Mouse (Mus musculus) stomach, embryonic 15.5 days (tissue): ENCODE measurements at regions not wholly inside any gene's neighbourhood (a gene's known extent, or its start where the extent isn't known, plus 50 kb on each side); places are given as distances from the start of the nearest gene placed in this dataset.
"Not testable (repeated sequence)": the region's sequence is repeated elsewhere in the genome, so short reads cannot be mapped to it uniquely, and the experiment has no call there.

Source experiments
- ATAC-seq: fragments of 200-750 bp; cut with Nextera tagmentation; 2 replicates; pipeline ENCODE4 v1.8.0; 2017; ENCODE audit warnings: low read depth, moderate number of reproducible peaks, moderate TSS enrichment; ENCODE audit not compliant: insufficient read depth, low FRiP score
- H3K27ac ChIP-seq: fragments of 300-500 bp; sonication (generic); 2 replicates; pipeline ENCODE4 v1.5.1; 2015; ENCODE audit warnings: mild to moderate bottlenecking, inconsistent platforms
- H3K27me3 ChIP-seq: fragments of 300-500 bp; sonication (generic); replicated peaks from 2 replicates; pipeline ENCODE4 v1.6.1; 2015; ENCODE audit warnings: inconsistent platforms
- H3K36me3 ChIP-seq: fragments of 300-500 bp; sonication (generic); 2 replicates; pipeline ENCODE4 v1.6.1; 2015; ENCODE audit warnings: inconsistent platforms
- H3K4me1 ChIP-seq: fragments of 300-500 bp; sonication (generic); 2 replicates; pipeline ENCODE4 v1.6.1; 2015; ENCODE audit warnings: inconsistent platforms
- H3K4me2 ChIP-seq: fragments of 300-500 bp; sonication (generic); 2 replicates; pipeline ENCODE4 v1.6.1; 2015; ENCODE audit warnings: mild to moderate bottlenecking, inconsistent platforms
- H3K4me3 ChIP-seq: fragments of 300-500 bp; sonication (generic); replicated peaks from 2 replicates; pipeline ENCODE4 v1.5.1; 2015; ENCODE audit warnings: inconsistent platforms
- H3K9ac ChIP-seq: fragments of 300-500 bp; sonication (generic); 2 replicates; pipeline ENCODE4 v1.6.1; 2015; ENCODE audit warnings: inconsistent platforms
- H3K9me3 ChIP-seq: fragments of 300-500 bp; sonication (generic); 2 replicates; pipeline ENCODE4 v1.6.1; 2016; ENCODE audit warnings: inconsistent platforms
- WGBS: fragments of 180-500 bp; shearing (Covaris S2); methylation state at CpG from one replicate; pipeline ENCODE4 v1.1.7; 2015; 5-methylcytosine and 5-hydroxymethylcytosine counted together

DNA sequence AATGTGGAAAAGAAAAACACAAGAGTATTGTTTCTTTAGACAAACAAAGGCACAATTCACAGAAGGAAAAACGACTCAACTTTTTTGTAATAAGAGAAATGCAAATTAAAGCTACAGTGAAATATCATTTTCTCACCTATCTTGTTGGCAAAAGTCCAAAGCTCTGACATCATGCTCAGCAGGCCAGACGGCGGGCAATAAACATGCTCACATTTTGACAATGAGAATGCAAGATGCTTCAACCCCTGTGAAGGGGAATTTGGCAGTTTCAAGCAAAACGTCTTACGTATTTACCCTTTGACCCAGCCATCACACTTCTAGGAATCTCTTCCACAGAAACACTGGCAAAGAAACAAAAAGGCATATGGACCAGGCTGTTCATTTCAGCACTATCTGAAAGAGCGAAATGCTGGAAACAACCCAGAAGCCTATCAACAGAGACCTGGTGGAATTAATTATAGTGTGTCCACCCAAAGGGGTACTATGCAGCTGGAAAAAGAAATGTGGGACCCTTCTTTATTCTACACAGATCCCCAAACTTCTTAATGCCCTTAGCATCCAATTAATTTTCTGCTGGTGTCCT is 203.4 kb upstream of the 2610301B20Rik start:
- Histone ChIP-seq H3K4me1 (no peaks in the 10 kb centered on the region), H3K36me3 (no peaks in the 10 kb centered on the region), H3K4me3 (no peak overlapping the region), H3K9ac (no peak overlapping the region), H3K4me2 (no peak overlapping the region), H3K27ac (no peak overlapping the region), H3K27me3 (no peaks in the 10 kb centered on the region), H3K9me3 (no peaks in the 10 kb centered on the region)
- ATAC-seq, result no peak
- 62% methylated on average over 6 of the region's 6 CpGs for WGBS

DNA sequence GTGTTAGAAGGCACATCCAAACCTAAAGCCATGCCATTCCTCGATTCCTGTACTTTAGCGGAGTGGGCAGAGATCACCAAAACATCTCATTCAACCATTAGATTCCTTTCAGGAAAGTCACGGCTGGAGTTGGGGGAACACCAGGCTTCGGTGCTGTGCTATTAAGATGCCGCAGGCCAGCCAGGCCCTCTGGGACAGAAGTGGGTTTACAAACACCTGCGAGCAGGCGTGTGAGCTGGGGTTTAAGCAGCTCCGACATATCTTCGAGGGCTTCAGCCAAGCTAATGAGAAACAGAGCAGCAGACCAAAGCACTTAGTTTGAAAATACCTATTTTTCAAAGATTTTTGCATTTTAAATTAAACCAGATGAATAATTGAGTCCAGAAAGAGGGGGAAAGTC is 183.2 kb upstream of the 2610301B20Rik start:
- H3K27me3 ChIP-seq, result no peaks in the 10 kb centered on the region
- H3K36me3 ChIP-seq, result no peaks in the 10 kb centered on the region
- no peak overlapping the region for H3K4me3 ChIP-seq
- H3K4me2 ChIP-seq, result no peak overlapping the region
- no peaks in the 10 kb centered on the region for H3K9me3 ChIP-seq
- H3K27ac ChIP-seq, result no peak overlapping the region
- no peak overlapping the region for H3K9ac ChIP-seq
- 74% methylated on average over 9 of the region's 9 CpGs for WGBS
- ATAC-seq, result no peak
- H3K4me1 ChIP-seq, result no peaks in the 10 kb centered on the region

DNA sequence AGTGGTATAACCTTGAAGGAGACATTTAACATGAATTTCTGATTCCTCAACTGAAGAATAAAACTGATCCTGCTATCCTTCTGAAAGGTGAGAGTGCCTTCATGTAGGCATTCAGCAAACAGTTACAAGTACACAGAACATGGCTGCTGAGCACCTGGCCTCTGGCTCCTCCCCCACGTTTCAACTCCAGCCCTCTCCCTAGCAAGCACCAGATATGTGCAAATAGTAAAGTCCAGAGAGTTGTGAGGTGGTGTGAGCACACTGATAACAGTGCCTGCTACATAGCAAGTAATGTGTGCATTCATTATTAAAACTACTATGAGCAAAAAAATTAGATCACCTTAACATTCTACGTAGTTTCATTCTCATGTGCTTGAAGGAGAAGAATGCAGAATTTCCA is 181.4 kb upstream of the 2610301B20Rik start:
- Histone ChIP-seq H3K9me3 (no peaks in the 10 kb centered on the region), H3K4me1 (no peaks in the 10 kb centered on the region), H3K4me3 (no peak overlapping the region), H3K4me2 (no peak overlapping the region), H3K9ac (no peak overlapping the region), H3K27ac (no peak overlapping the region), H3K36me3 (no peaks in the 10 kb centered on the region), H3K27me3 (no peaks in the 10 kb centered on the region)
- WGBS, result 61% methylated on average over 2 of the region's 2 CpGs
- peak; percentile 63; the same call in 1 of the 2 replicates for ATAC-seq

DNA sequence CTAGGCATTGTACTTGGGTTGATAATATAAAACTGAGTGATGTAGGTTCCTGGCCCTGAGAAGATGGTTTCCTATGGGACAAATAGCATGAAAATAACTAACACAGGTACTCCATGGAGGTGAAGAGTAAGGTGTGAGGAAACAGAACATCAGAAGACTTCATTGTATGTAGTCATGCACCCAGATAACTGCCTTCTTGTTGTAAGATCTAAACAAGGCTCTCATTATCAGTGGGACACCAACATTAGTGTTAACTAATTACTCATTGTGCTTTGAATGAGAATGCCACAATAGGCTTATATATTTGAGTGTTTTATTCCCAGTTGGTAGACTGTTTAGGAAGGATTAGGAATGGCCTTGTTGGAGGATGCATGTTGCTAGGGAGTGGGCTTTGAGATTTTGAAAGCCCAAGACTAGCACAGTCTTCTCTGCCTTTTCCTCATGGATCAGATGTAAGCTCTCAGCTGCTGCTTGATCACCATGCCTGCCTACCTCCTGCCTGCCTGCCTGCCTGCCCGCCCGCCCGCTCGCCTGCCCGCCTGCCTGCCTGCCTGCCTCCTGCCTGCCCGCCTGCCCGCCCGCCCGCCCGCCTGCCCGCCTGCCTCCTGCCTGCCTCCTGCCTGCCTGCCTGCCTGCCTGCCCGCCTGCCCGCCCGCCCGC is 180.7 kb upstream of the 2610301B20Rik start:
- H3K27ac ChIP-seq, result no peak overlapping the region
- 18% methylated on average over 14 of the region's 15 CpGs for WGBS
- no peak overlapping the region for H3K4me2 ChIP-seq
- H3K27me3 ChIP-seq, result no peaks in the 10 kb centered on the region
- no peaks in the 10 kb centered on the region for H3K36me3 ChIP-seq
- no peak for ATAC-seq
- no peak overlapping the region for H3K9ac ChIP-seq
- H3K4me3 ChIP-seq, result no peak overlapping the region
- H3K9me3 ChIP-seq, result no peaks in the 10 kb centered on the region
- no peaks in the 10 kb centered on the region for H3K4me1 ChIP-seq

DNA sequence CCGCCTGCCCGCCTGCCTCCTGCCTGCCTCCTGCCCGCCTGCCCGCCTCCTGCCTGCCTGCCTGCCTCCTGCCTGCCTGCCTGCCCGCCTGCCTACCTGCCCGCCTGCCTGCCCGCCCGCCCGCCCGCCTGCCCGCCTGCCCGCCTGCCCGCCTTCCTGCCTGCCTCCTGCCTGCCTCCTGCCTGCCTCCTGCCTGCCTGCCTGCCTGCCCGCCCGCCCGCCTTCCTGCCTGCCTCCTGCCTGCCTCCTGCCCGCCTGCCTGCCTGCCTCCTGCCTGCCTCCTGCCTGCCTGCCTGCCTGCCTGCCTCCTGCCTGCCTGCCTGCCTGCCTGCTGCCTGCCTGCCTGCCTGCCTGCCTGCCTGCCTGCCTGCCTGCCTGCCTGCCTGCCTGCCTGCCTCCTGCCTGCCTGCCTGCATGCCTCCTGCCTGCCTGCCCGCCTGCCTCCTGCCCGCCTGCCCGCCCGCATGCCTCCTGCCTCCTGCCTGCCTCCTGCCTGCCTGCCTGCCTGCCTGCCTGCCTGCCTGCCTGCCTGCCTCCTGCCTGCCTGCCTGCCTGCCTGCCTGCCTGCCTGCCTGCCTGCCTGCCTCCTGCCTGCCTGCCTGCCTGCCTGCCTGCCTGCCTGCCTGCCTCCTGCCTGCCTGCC is 180.1 kb upstream of the 2610301B20Rik start:
- not testable (repeated sequence) for H3K4me2 ChIP-seq, H3K27me3 ChIP-seq, H3K36me3 ChIP-seq, H3K4me1 ChIP-seq, H3K27ac ChIP-seq, ATAC-seq, H3K9me3 ChIP-seq, H3K9ac ChIP-seq, H3K4me3 ChIP-seq
- 38% methylated on average over 14 of the region's 21 CpGs for WGBS

DNA sequence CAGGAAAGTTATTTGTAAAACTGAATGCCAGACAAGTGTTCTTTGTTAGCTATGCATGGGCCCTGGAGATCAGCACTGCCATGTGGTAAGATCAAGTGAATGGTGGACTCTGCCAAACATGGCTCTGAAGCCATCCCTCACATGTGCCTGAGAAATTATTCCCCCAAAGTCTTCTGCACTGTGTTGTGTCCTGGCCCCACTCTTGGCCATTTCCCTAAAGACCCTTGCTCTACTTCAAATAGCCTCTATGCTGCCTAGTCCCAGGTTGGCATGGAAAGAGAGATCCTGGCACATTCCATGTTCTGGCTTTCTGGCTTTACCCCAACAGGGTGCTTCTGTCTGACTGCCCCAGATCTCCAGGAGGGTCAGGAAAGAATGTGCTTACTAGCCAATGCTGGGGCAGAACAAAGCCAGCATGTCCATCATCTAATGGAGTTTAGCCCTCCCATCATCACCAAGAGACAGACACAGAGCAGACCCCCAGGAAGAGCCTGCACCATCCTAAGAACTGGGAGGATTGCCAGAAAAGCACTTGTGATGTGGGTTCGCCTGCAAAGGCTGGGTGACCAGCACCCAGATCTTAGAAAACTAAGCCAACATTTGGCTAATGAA is 177.0 kb upstream of the 2610301B20Rik start:
- no peaks in the 10 kb centered on the region for H3K27me3 ChIP-seq
- H3K9ac ChIP-seq, result no peak overlapping the region

DNA sequence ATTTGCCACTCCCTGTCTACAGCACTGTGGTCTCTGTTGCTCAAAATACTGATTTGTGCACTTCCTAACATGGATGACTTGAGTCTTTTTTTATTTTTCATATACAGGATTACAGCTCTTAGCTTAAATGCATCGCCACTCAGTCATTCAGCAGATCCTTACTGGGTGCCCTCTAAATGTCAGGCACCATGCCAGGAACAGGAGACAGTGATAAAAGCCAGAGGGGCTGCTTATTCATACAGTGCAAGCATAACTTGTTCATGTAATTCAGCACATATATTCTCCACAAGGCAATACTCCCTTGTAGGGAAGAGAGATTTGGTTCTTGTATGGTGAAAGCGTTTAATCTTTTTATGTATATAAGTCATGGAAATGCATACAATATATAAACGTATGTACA is 175.7 kb upstream of the 2610301B20Rik start:
- Histone ChIP-seq H3K4me1 (no peaks in the 10 kb centered on the region), H3K27ac (no peak overlapping the region), H3K9ac (no peak overlapping the region), H3K4me2 (no peak overlapping the region), H3K9me3 (no peaks in the 10 kb centered on the region), H3K27me3 (no peaks in the 10 kb centered on the region), H3K4me3 (no peak overlapping the region), H3K36me3 (no peaks in the 10 kb centered on the region)
- WGBS, result 66% methylated on average over 3 of the region's 3 CpGs
- ATAC-seq, result no peak

More for the DNA sequence above, 177.0 kb upstream of the 2610301B20Rik start:
- 73% methylated on average over 1 of the region's 1 CpGs for WGBS
- Histone ChIP-seq H3K27ac (no peak overlapping the region), H3K4me2 (no peak overlapping the region), H3K36me3 (no peaks in the 10 kb centered on the region), H3K4me3 (no peak overlapping the region), H3K9me3 (no peaks in the 10 kb centered on the region), H3K4me1 (no peaks in the 10 kb centered on the region)
- no peak for ATAC-seq

DNA sequence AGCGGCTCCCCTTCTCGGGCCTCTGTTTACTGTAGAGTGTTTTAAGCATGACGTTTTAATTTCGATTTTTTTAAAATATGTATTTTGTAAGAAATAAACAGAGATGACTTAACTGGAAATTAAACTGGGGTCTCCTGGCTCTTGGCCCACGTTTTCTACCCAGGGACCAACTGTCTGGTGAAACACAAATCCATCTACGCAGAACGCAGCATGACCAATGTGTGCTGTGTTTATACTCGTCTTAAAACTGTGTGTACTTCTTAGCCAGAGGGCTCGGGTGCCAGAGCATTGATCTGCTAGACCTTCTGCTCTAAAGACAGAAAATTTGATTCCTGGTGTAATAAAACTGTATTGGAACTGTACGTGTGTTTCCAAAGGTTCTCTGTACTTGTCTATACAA is 172.8 kb upstream of the 2610301B20Rik start:
- Histone ChIP-seq H3K9me3 (no peaks in the 10 kb centered on the region), H3K36me3 (no peaks in the 10 kb centered on the region), H3K27ac (no peak overlapping the region), H3K4me2 (no peak overlapping the region), H3K4me1 (no peaks in the 10 kb centered on the region), H3K27me3 (no peaks in the 10 kb centered on the region), H3K4me3 (no peak overlapping the region), H3K9ac (no peak overlapping the region)
- ATAC-seq, result no peak
- 53% methylated on average over 10 of the region's 10 CpGs for WGBS

DNA sequence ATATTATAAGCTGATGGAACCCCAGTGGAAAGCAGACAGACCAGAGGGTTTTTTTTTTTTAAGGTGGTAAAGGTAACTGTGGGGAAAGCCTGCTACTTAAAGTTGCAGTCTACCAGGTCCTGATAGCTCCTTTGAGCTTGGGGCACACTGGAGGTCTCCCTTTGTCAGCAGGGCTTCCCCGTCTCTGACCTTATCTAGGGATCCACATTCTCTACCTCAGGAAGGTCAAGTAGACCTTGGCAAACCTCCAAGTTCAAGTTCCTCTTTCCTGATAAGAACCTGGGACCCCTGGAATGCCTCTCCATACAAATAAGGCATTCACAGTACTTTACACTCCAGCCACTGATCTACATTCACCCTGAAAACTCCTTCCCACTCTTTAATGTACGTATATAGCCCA is 171.1 kb upstream of the 2610301B20Rik start:
- 60% methylated on average over 2 of the region's 2 CpGs for WGBS
- no peak overlapping the region for H3K4me2 ChIP-seq
- no peaks in the 10 kb centered on the region for H3K27me3 ChIP-seq
- H3K27ac ChIP-seq, result no peak overlapping the region
- no peaks in the 10 kb centered on the region for H3K36me3 ChIP-seq
- no peak overlapping the region for H3K9ac ChIP-seq
- H3K9me3 ChIP-seq, result no peaks in the 10 kb centered on the region
- no peak for ATAC-seq
- no peaks in the 10 kb centered on the region for H3K4me1 ChIP-seq
- no peak overlapping the region for H3K4me3 ChIP-seq

DNA sequence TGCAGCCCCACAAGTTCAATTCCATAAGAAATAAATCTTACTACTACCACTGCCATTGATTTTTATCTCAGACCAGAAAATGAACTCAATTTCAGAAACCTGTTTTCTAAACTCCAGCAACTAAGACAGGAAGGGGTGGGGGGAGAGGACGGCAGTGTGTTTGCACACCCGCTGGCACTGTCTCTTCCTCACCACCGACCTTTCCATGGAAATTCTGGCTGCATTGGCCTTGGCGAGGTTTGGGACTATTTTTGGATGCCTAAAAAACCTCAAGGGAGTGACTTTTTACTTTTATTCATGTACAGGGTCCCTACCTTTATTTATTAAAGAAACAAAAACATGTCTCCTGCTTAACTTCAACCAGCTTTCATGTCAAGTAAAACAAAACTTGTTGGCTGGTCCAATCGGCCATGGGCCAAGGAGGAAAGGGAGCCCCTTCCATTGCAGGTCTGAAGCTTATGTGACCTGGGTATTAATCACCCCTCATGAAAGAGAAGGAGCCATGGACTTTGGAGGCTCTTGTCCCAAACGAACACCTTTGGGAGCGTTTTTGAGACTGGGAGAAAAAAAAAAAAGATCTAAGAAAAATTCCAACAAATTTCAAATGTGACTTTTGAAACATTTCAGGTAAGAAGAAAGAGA is 167.2 kb upstream of the 2610301B20Rik start:
- Histone ChIP-seq H3K27ac (no peak overlapping the region), H3K4me2 (no peak overlapping the region), H3K4me1 (no peaks in the 10 kb centered on the region), H3K9ac (no peak overlapping the region), H3K27me3 (no peaks in the 10 kb centered on the region), H3K36me3 (no peaks in the 10 kb centered on the region), H3K4me3 (no peak overlapping the region), H3K9me3 (no peaks in the 10 kb centered on the region)
- no peak for ATAC-seq
- WGBS, result 68% methylated on average over 7 of the region's 7 CpGs

DNA sequence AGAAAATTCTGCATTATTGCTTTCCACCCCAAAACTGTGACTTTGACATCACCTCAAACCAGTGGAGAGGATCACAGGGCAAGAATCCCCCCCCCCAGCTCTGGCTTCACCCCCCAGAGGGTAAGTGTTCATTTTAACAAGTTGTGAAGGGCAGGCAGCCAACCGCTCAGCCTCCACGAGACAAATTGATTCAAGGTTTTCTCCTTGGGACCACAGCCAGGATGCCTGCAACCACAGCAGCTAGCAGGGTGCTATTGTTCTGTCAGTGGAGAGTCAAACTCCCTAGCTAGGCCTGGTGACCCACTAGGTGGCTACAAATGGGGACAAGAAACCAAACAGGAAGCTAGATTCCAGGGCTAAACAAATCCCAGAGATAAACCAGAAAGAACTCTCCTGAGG is 166.6 kb upstream of the 2610301B20Rik start:
- H3K9me3 ChIP-seq, result no peaks in the 10 kb centered on the region
- no peaks in the 10 kb centered on the region for H3K4me1 ChIP-seq
- 20% methylated on average over 2 of the region's 2 CpGs for WGBS
- no peaks in the 10 kb centered on the region for H3K36me3 ChIP-seq
- H3K4me3 ChIP-seq, result no peak overlapping the region
- H3K27ac ChIP-seq, result no peak overlapping the region
- no peaks in the 10 kb centered on the region for H3K27me3 ChIP-seq
- no peak overlapping the region for H3K9ac ChIP-seq
- no peak overlapping the region for H3K4me2 ChIP-seq
- no peak for ATAC-seq
